Mouse (Mus musculus): ENCODE results near the gene Parp8. TPM values are rescaled to one million over a fixed set of nuclear protein-coding genes. Genes with fewer than 3 reads are reported as not detected.

The Parp8 gene
- polyA plus RNA-seq, 2 experiments: 20.0 to 37.7 TPM

DNA sequence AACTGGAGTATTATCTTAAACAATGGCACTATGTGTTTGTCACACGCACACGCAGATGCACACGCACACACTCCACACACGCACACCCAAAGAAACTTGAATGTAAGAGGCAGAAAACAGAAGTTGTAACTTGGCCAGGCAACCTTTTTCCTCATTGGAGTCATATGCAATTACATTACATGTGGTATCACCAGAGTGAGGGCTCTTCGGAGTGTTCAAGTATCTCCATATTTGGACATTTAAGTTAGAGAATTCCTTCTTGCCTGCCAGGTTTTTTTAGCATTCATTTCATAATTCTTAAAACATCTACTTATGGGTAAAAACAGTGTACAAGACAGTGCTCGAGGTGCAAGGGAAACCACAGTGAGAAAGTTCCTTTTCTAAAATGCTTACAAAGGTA lies 6.7 kb downstream of the Parp8 start:
- Histone ChIP-seq H3K9me3 (ENCODE audit: control insufficient read depth, low read length) (no peaks in the 10 kb centered on the region), H3K4me1 (ENCODE audit: control insufficient read depth, insufficient read depth, low read length) (peaks cover 10% of the 10 kb centered on the region)
- TF ChIP-seq POLR2A (IDR thresholded peaks at IDR 0.05; ENCODE audit: borderline replicate concordance, extremely low read depth, insufficient read depth, insufficient read length): no peak

DNA sequence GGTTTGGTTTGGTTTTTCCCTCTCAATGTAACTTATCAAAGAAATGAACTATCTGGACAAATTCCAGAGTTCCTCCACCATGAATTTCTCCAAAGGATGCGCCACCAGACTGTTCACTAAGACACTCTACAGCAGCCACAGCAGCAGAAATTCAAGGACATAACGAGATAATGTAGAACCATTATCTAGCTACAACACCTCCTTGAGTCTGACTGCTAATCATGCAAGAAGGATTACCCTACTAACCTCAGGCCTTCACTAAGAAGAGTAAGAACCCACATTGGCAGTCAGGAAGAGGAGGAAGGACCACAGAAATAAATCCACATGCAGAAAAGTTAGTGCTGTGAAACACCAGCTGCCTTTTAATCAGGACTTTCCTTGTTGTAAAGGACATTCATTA lies 11.8 kb downstream of the Parp8 start:
- Histone ChIP-seq H3K27me3 (ENCODE audit: control insufficient read depth, insufficient read depth, low read length) (no peaks in the 10 kb centered on the region), H3K9ac (ENCODE audit: low read depth, low read length, severe bottlenecking) (no peak overlapping the region), H3K4me3 (replicated peaks; ENCODE audit: low read length) (no peak overlapping the region), H3K4me1 (ENCODE audit: control insufficient read depth, insufficient read depth, low read length) (peaks cover 2% of the 10 kb centered on the region; the same call in 1 of the 2 replicates), H3K36me3 (ENCODE audit: control insufficient read depth, insufficient read depth, low read length) (0 out of 2 replicates have a peak, but pooled peaks cover 4% of the 10 kb centered on the region), H3K4me2 (replicated peaks; ENCODE audit: low read depth, low read length, severe bottlenecking) (no peak overlapping the region), H3K27ac (replicated peaks; ENCODE audit: low read depth, low read length) (no peak overlapping the region), H3K9me3 (ENCODE audit: control insufficient read depth, low read length) (no peaks in the 10 kb centered on the region)
- 85% methylated on average over 2 of the region's 2 CpGs for WGBS
- TF ChIP-seq POLR2A (IDR thresholded peaks at IDR 0.05; ENCODE audit: borderline replicate concordance, extremely low read depth, insufficient read depth, insufficient read length): no peak
- no peak for ATAC-seq (ENCODE audit: low FRiP score, low read depth)
- DNase-seq (ENCODE audit: low spot score): no peak

More for the DNA sequence above, 6.7 kb downstream of the Parp8 start:
- Histone ChIP-seq H3K36me3 (ENCODE audit: control insufficient read depth, insufficient read depth, low read length) (no peaks in the 10 kb centered on the region), H3K9ac (ENCODE audit: low read depth, low read length, severe bottlenecking) (no peak overlapping the region), H3K27me3 (ENCODE audit: control insufficient read depth, insufficient read depth, low read length) (no peaks in the 10 kb centered on the region), H3K27ac (replicated peaks; ENCODE audit: low read depth, low read length) (no peak overlapping the region), H3K4me3 (replicated peaks; ENCODE audit: low read length) (no peak overlapping the region), H3K4me2 (replicated peaks; ENCODE audit: low read depth, low read length, severe bottlenecking) (no peak overlapping the region)
- WGBS: 93% methylated on average over 6 of the region's 6 CpGs
- ATAC-seq (ENCODE audit: low FRiP score, low read depth) (no peak), DNase-seq (ENCODE audit: low spot score) (no peak)

DNA sequence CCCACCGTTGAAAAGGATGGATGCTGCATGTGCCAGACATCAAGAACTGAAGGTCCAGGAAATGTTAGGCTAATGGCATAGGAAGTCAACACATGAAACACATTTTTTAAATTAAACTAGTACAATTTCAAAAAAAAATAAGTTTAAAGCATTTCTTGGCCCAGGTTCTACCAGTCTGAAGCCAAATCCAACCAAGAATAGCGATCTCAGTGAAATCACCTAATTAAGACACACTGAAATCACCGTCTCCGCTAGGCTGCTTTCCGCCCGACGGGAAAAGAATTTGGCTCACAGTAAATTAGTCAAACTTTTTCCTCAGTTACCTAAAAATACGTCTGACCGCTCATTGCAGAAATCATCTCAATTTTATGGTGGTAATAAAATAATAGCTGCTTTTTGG lies 13.3 kb downstream of the Parp8 start:
- H3K4me1 ChIP-seq (ENCODE audit: control insufficient read depth, insufficient read depth, low read length): peaks cover 2% of the 10 kb centered on the region; the same call in 1 of the 2 replicates
- no peak overlapping the region for H3K27ac ChIP-seq (replicated peaks; ENCODE audit: low read depth, low read length)
- no peaks in the 10 kb centered on the region for H3K9me3 ChIP-seq (ENCODE audit: control insufficient read depth, low read length)
- H3K36me3 ChIP-seq (ENCODE audit: control insufficient read depth, insufficient read depth, low read length): 0 out of 2 replicates have a peak, but pooled peaks cover 4% of the 10 kb centered on the region
- DNase-seq (ENCODE audit: low spot score) (peak; percentile 61), ATAC-seq (ENCODE audit: low FRiP score, low read depth) (0 out of 2 replicates have a peak, but pooled peaks have one; percentile 32)
- H3K9ac ChIP-seq (ENCODE audit: low read depth, low read length, severe bottlenecking): no peak overlapping the region
- no peak overlapping the region for H3K4me3 ChIP-seq (replicated peaks; ENCODE audit: low read length)
- TF ChIP-seq POLR2A (IDR thresholded peaks at IDR 0.05; ENCODE audit: borderline replicate concordance, extremely low read depth, insufficient read depth, insufficient read length): no peak
- no peaks in the 10 kb centered on the region for H3K27me3 ChIP-seq (ENCODE audit: control insufficient read depth, insufficient read depth, low read length)
- no peak overlapping the region for H3K4me2 ChIP-seq (replicated peaks; ENCODE audit: low read depth, low read length, severe bottlenecking)
- 66% methylated on average over 9 of the region's 9 CpGs for WGBS

DNA sequence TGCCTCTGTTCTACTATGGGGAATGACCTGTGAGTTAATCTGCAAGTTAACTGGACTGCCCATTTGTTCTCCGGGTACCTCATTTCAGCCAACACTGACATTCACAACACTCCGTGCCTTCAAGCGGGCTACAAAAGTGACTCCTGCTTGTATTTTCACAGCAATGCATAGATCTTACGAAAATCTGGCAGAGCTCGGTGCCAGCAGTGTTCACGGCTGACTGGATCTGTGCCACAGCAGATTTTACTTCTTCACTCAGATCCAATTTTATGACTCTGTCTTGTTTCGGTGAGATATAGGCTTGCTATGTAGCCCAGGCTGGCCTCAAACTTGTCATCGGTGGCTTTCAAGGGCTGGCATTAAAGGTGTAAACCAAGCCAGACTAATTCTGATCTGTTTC lies 15.2 kb downstream of the Parp8 start:
- ATAC-seq (ENCODE audit: low FRiP score, low read depth): no peak
- Histone ChIP-seq H3K27ac (replicated peaks; ENCODE audit: low read depth, low read length) (no peak overlapping the region), H3K4me3 (replicated peaks; ENCODE audit: low read length) (no peak overlapping the region), H3K27me3 (ENCODE audit: control insufficient read depth, insufficient read depth, low read length) (no peaks in the 10 kb centered on the region), H3K36me3 (ENCODE audit: control insufficient read depth, insufficient read depth, low read length) (0 out of 2 replicates have a peak, but pooled peaks cover 4% of the 10 kb centered on the region), H3K9me3 (ENCODE audit: control insufficient read depth, low read length) (no peaks in the 10 kb centered on the region), H3K4me1 (ENCODE audit: control insufficient read depth, insufficient read depth, low read length) (no peaks in the 10 kb centered on the region; the same call in 1 of the 2 replicates), H3K9ac (ENCODE audit: low read depth, low read length, severe bottlenecking) (no peak overlapping the region), H3K4me2 (replicated peaks; ENCODE audit: low read depth, low read length, severe bottlenecking) (no peak overlapping the region)
- 70% methylated on average over 8 of the region's 8 CpGs for WGBS
- no peak for DNase-seq (ENCODE audit: low spot score)
- no peak for TF ChIP-seq POLR2A (IDR thresholded peaks at IDR 0.05; ENCODE audit: borderline replicate concordance, extremely low read depth, insufficient read depth, insufficient read length)

DNA sequence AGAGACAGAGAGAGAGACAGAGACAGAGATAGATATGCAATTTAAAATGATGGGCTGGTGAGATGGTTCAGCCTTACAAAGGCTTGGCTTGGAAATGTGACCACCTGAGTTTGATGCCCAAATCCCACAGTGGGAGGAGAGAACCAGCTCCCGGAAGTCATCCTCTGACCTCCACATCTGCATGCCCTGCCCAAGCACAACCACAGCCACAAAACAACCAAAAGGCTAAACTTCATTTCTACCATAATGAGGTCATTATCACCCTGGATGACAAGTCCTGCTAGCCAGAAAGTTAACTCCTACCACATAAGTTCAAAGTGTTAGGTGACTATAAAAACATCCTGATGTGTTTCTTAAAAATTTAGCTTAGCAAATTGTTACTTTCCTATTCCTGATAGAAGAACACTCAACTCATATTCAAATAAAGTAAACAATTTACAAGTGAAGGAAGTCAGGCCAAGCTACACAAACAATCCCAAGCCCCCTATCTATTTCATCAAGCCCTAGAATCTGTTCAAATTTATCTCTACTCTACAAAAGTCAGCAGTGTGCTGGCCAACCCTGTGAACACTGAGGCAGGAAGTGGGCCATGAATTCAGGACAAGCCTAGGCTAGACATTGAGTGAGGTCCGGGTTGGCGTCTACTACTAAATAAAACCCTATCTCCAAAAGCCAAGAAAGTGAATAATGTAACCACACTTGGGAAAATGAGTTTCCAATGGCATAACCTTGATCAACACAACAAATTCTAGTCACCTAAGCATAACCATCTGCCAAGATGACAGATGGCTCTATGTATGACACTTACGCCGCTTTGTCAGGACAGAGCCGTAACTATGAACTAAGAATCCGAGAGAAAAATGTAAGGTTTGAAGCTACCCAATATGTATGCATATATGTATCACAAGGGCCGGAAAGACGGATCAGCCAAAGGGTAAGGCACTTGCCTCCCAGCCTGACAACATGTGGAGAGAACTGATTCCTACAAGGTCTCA lies 17.0 kb downstream of the Parp8 start:
- Histone ChIP-seq H3K36me3 (ENCODE audit: control insufficient read depth, insufficient read depth, low read length) (0 out of 2 replicates have a peak, but pooled peaks cover 4% of the 10 kb centered on the region), H3K27ac (replicated peaks; ENCODE audit: low read depth, low read length) (no peak overlapping the region), H3K4me3 (replicated peaks; ENCODE audit: low read length) (no peak overlapping the region), H3K9ac (ENCODE audit: low read depth, low read length, severe bottlenecking) (no peak overlapping the region), H3K4me2 (replicated peaks; ENCODE audit: low read depth, low read length, severe bottlenecking) (no peak overlapping the region), H3K27me3 (ENCODE audit: control insufficient read depth, insufficient read depth, low read length) (no peaks in the 10 kb centered on the region), H3K4me1 (ENCODE audit: control insufficient read depth, insufficient read depth, low read length) (no peaks in the 10 kb centered on the region; the same call in 1 of the 2 replicates), H3K9me3 (ENCODE audit: control insufficient read depth, low read length) (no peaks in the 10 kb centered on the region)
- no peak for DNase-seq (ENCODE audit: low spot score)
- TF ChIP-seq POLR2A (IDR thresholded peaks at IDR 0.05; ENCODE audit: borderline replicate concordance, extremely low read depth, insufficient read depth, insufficient read length): no peak
- 91% methylated on average over 9 of the region's 9 CpGs for WGBS
- no peak for ATAC-seq (ENCODE audit: low FRiP score, low read depth)

Measured in limb, embryonic 14.5 days (tissue).